Mouse (Mus musculus): Measurements from ENCODE around the gene Gm20388. TPM values are rescaled to one million over a fixed set of nuclear protein-coding genes. Genes with fewer than 3 reads are reported as not detected.
A peak's percentile ranks its signal among the peaks of the same experiment; 100 is the strongest.

Gm20388 gene
- total and polyA plus RNA-seq, 3 experiments = 0.02 to 0.05 TPM; not detected in 1

- ATAC-seq (ENCODE audit: extremely low read depth, insufficient number of reproducible peaks, low FRiP score, poor library complexity, severe bottlenecking) (peak; percentile 80), DNase-seq (ENCODE audit: low spot score) (peak; percentile 86)
- TF ChIP-seq TAL1 (conservative IDR thresholded peaks at IDR 0.05; ENCODE audit: low read depth, low read length) (peak; percentile 92), CTCF (IDR thresholded peaks at IDR 0.05; ENCODE audit: low read depth, low read length) (no peak), GATA1 (IDR thresholded peaks at IDR 0.05; ENCODE audit: borderline replicate concordance, low read length) (no peak)
- H3K27me3 ChIP-seq (ENCODE audit: insufficient read depth, low read length) = no peaks in the 10 kb centered on the region
- H3K9me3 ChIP-seq (replicated peaks) = no peaks in the 10 kb centered on the region
- peaks cover 89% of the 10 kb centered on the region for H3K36me3 ChIP-seq (replicated peaks)
- peaks cover 90% of the 10 kb centered on the region for H3K4me1 ChIP-seq (ENCODE audit: insufficient read depth, low read depth, low read length)
- H3K4me3 ChIP-seq (ENCODE audit: low read depth, low read length) = peak overlapping the region; percentile 62; the same call in 1 of the 2 replicates
Measured at GRCm38 (mm10) chr8:122685097-122685861, 2774.6 kb downstream of the Gm20388 start.

- H3K9me3 ChIP-seq (replicated peaks) = no peaks in the 10 kb centered on the region
- DNase-seq (ENCODE audit: low spot score) (no peak), ATAC-seq (ENCODE audit: extremely low read depth, insufficient number of reproducible peaks, low FRiP score, poor library complexity, severe bottlenecking) (no peak)
- H3K36me3 ChIP-seq (replicated peaks) = peaks cover 91% of the 10 kb centered on the region
- TF ChIP-seq TAL1 (conservative IDR thresholded peaks at IDR 0.05; ENCODE audit: low read depth, low read length) (no peak), GATA1 (IDR thresholded peaks at IDR 0.05; ENCODE audit: borderline replicate concordance, low read length) (no peak), CTCF (IDR thresholded peaks at IDR 0.05; ENCODE audit: low read depth, low read length) (no peak), POLR2AphosphoS5 (IDR thresholded peaks at IDR 0.05; ENCODE audit: insufficient replicate concordance, low read depth, low read length) (no peak), GATA2 (IDR thresholded peaks at IDR 0.05; ENCODE audit: borderline replicate concordance, low read depth, low read length) (no peak)
- H3K27me3 ChIP-seq (ENCODE audit: insufficient read depth, low read length) = no peaks in the 10 kb centered on the region
- H3K4me1 ChIP-seq (ENCODE audit: insufficient read depth, low read depth, low read length) = peaks cover 92% of the 10 kb centered on the region
- peak overlapping the region; percentile 47; the same call in 1 of the 2 replicates for H3K4me3 ChIP-seq (ENCODE audit: low read depth, low read length)
Measured at GRCm38 (mm10) chr8:122686879-122687278, 2776.2 kb downstream of the Gm20388 start.

DNA sequence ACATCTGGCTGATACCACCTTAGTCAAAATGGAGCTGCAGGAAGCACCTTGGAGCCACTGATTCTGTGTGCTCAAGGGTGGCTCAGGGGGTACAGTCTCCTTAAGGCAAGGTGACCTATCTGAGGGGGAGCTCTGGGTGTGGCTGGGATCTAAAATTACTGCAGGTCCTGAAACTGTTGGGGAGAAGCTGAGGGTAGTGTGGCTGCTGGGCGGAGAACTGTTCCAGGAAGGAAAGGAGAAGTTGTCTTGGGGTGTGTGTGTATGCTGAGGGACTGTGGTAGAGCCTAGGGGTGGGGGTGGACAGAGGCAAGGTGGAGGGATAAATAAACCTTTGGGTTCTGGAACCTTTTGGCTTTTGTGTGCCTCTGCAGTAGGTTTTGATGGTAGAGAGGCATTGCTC, 2778.7 kb downstream of the Gm20388 start:
- H3K36me3 ChIP-seq (replicated peaks) = peaks cover 98% of the 10 kb centered on the region
- TF ChIP-seq GATA1 (IDR thresholded peaks at IDR 0.05; ENCODE audit: borderline replicate concordance, low read length) (no peak), GATA2 (IDR thresholded peaks at IDR 0.05; ENCODE audit: borderline replicate concordance, low read depth, low read length) (no peak), CTCF (IDR thresholded peaks at IDR 0.05; ENCODE audit: low read depth, low read length) (no peak), TAL1 (conservative IDR thresholded peaks at IDR 0.05; ENCODE audit: low read depth, low read length) (no peak), POLR2AphosphoS5 (IDR thresholded peaks at IDR 0.05; ENCODE audit: insufficient replicate concordance, low read depth, low read length) (no peak)
- ATAC-seq (ENCODE audit: extremely low read depth, insufficient number of reproducible peaks, low FRiP score, poor library complexity, severe bottlenecking) (no peak), DNase-seq (ENCODE audit: low spot score) (peak; percentile 37)
- peaks cover 98% of the 10 kb centered on the region for H3K4me1 ChIP-seq (ENCODE audit: insufficient read depth, low read depth, low read length)
- H3K4me3 ChIP-seq (ENCODE audit: low read depth, low read length) = peak overlapping the region; percentile 56; the same call in 1 of the 2 replicates
- H3K9me3 ChIP-seq (replicated peaks) = no peaks in the 10 kb centered on the region
- H3K27me3 ChIP-seq (ENCODE audit: insufficient read depth, low read length) = no peaks in the 10 kb centered on the region

DNA sequence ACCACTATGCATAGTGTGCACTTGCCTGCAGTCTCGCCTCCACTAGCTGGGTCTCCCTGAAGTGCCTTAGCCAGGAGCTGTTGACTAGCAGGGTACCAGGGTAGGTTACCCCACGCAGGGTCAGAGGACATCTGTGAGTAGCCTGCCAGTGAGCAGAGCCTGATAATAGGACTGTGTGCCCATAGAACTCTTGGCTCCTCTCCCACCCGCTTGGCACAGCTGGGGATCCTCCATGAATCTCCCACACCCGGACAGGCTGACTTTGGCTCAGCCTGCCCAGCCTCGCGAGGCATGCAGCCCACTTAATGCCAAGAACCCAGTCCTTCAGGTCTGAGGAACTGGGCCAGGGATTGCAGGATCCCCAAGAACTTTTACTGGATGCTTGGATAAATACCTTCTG, 2780.4 kb downstream of the Gm20388 start:
- no peak for ATAC-seq (ENCODE audit: extremely low read depth, insufficient number of reproducible peaks, low FRiP score, poor library complexity, severe bottlenecking)
- Histone ChIP-seq H3K27me3 (ENCODE audit: insufficient read depth, low read length) (no peaks in the 10 kb centered on the region), H3K4me1 (ENCODE audit: insufficient read depth, low read depth, low read length) (peaks cover 98% of the 10 kb centered on the region), H3K36me3 (replicated peaks) (peaks cover 98% of the 10 kb centered on the region), H3K9me3 (replicated peaks) (no peaks in the 10 kb centered on the region), H3K4me3 (ENCODE audit: low read depth, low read length) (peak overlapping the region; percentile 51; the same call in 1 of the 2 replicates)
- no peak for DNase-seq (ENCODE audit: low spot score)
- TF ChIP-seq GATA2 (IDR thresholded peaks at IDR 0.05; ENCODE audit: borderline replicate concordance, low read depth, low read length) = no peak
- TF ChIP-seq GATA1 (IDR thresholded peaks at IDR 0.05; ENCODE audit: borderline replicate concordance, low read length) = no peak
- no peak for TF ChIP-seq POLR2AphosphoS5 (IDR thresholded peaks at IDR 0.05; ENCODE audit: insufficient replicate concordance, low read depth, low read length)
- TF ChIP-seq CTCF (IDR thresholded peaks at IDR 0.05; ENCODE audit: low read depth, low read length) = no peak
- no peak for TF ChIP-seq TAL1 (conservative IDR thresholded peaks at IDR 0.05; ENCODE audit: low read depth, low read length)

GRCm38 (mm10) chr8:122692152-122692551, 2781.5 kb downstream of the Gm20388 start:
- Histone ChIP-seq H3K36me3 (replicated peaks) (peaks cover 98% of the 10 kb centered on the region), H3K4me1 (ENCODE audit: insufficient read depth, low read depth, low read length) (peaks cover 98% of the 10 kb centered on the region), H3K4me3 (ENCODE audit: low read depth, low read length) (peak overlapping the region; percentile 63; the same call in 1 of the 2 replicates), H3K27me3 (ENCODE audit: insufficient read depth, low read length) (no peaks in the 10 kb centered on the region), H3K9me3 (replicated peaks) (no peaks in the 10 kb centered on the region)
- DNase-seq (ENCODE audit: low spot score) (no peak), ATAC-seq (ENCODE audit: extremely low read depth, insufficient number of reproducible peaks, low FRiP score, poor library complexity, severe bottlenecking) (no peak)
- no peak for TF ChIP-seq TAL1 (conservative IDR thresholded peaks at IDR 0.05; ENCODE audit: low read depth, low read length)
- TF ChIP-seq CTCF (IDR thresholded peaks at IDR 0.05; ENCODE audit: low read depth, low read length) = no peak
- no peak for TF ChIP-seq GATA2 (IDR thresholded peaks at IDR 0.05; ENCODE audit: borderline replicate concordance, low read depth, low read length)
- no peak for TF ChIP-seq POLR2AphosphoS5 (IDR thresholded peaks at IDR 0.05; ENCODE audit: insufficient replicate concordance, low read depth, low read length)
- no peak for TF ChIP-seq GATA1 (IDR thresholded peaks at IDR 0.05; ENCODE audit: borderline replicate concordance, low read length)

DNA sequence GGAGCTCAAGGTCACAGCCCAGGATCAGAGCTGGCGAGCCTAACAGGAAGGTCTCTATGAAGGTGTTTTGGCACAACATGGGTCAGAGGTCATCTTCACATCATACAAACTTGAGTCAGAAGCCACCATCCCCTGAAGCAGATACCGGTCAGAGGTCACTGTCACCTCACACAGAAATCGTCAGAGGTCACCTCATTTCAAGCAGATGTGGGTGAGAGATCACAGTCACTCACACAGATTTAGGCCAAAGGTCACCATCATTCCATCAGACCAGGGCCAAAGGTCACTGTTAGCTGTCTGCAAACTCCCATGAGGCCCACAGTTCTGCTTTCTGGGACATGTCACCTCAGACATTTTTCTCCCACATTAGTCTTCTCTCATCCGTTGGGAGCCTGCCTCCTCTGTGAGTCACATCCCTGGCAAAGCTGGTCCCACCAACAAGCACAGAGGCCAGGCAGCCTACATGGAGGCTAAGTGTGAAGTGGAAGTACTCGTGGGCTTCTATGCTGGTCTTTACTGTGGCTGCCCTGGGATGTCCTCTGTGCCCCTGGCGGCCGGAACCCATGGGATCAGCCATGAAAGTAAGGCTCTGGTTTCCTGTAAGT, 2784.9 kb downstream of the Gm20388 start:
- Histone ChIP-seq H3K4me3 (ENCODE audit: low read depth, low read length) (peak overlapping the region; percentile 77), H3K27me3 (ENCODE audit: insufficient read depth, low read length) (no peaks in the 10 kb centered on the region), H3K4me1 (ENCODE audit: insufficient read depth, low read depth, low read length) (peaks cover 98% of the 10 kb centered on the region), H3K9me3 (replicated peaks) (no peaks in the 10 kb centered on the region), H3K36me3 (replicated peaks) (peaks cover 78% of the 10 kb centered on the region)
- DNase-seq (ENCODE audit: low spot score) (no peak), ATAC-seq (ENCODE audit: extremely low read depth, insufficient number of reproducible peaks, low FRiP score, poor library complexity, severe bottlenecking) (no peak)
- TF ChIP-seq TAL1 (conservative IDR thresholded peaks at IDR 0.05; ENCODE audit: low read depth, low read length) = no peak
- TF ChIP-seq GATA1 (IDR thresholded peaks at IDR 0.05; ENCODE audit: borderline replicate concordance, low read length) = no peak
- TF ChIP-seq CTCF (IDR thresholded peaks at IDR 0.05; ENCODE audit: low read depth, low read length) = no peak
- no peak for TF ChIP-seq GATA2 (IDR thresholded peaks at IDR 0.05; ENCODE audit: borderline replicate concordance, low read depth, low read length)
- no peak for TF ChIP-seq POLR2AphosphoS5 (IDR thresholded peaks at IDR 0.05; ENCODE audit: insufficient replicate concordance, low read depth, low read length)

Data from G1E (cell line).